Mouse (Mus musculus) spleen, adult 2 months (tissue): ENCODE data around the gene Inpp5a. TPM values are rescaled to one million over a fixed set of nuclear protein-coding genes. Genes with fewer than 3 reads are reported as not detected.

Experiments
- DNase-seq, 2 experiments: peaks; one replicate each; pipeline versions ENCODE4 v3.0.0 to v3.0.0-alpha.2; 2012 to 2021; ENCODE audit warnings: low spot score in 2 of 2, low read depth in 1 of 2
- H3K27ac ChIP-seq: fragments of 200-500 bp; 2 replicates; pipeline ENCODE4 v1.5.1; 2012; ENCODE audit warnings: low read length, inconsistent platforms; ENCODE audit not compliant: insufficient read depth
- H3K27me3 ChIP-seq: fragments of 200-500 bp; 2 replicates; pipeline ENCODE4 v1.6.1; 2012; ENCODE audit warnings: mild to moderate bottlenecking, moderate library complexity, low read length, inconsistent platforms; ENCODE audit not compliant: control insufficient read depth, insufficient read depth
- H3K36me3 ChIP-seq: fragments of 200-500 bp; 2 replicates; pipeline ENCODE4 v1.6.1; 2012; ENCODE audit warnings: mild to moderate bottlenecking, low read length, inconsistent platforms; ENCODE audit not compliant: control insufficient read depth, insufficient read depth
- H3K4me1 ChIP-seq: fragments of 200-500 bp; 2 replicates; pipeline ENCODE4 v1.6.1; 2011; ENCODE audit warnings: inconsistent platforms; ENCODE audit not compliant: control insufficient read depth, insufficient read depth, insufficient read length
- H3K4me3 ChIP-seq: fragments of 200-500 bp; 2 replicates; pipeline ENCODE4 v1.5.1; 2011; ENCODE audit warnings: mild to moderate bottlenecking, inconsistent platforms; ENCODE audit not compliant: insufficient read depth, insufficient read length; ENCODE audit errors: extremely low read depth
- CTCF ChIP-seq: fragments of 200-500 bp; IDR thresholded peaks from 2 replicates; pipeline ENCODE4 v1.5.1; 2011; ENCODE audit warnings: mild to moderate bottlenecking, inconsistent platforms; ENCODE audit not compliant: insufficient read depth, insufficient read length, insufficient replicate concordance; ENCODE audit errors: extremely low read depth
- POLR2A ChIP-seq: fragments of 200-500 bp; IDR thresholded peaks from 2 replicates; pipeline ENCODE4 v1.6.1; 2011; ENCODE audit warnings: low read depth, low read length, inconsistent platforms
- WGBS: fragments of 180-500 bp; shearing (Covaris S2); methylation state at CpG from one replicate; pipeline ENCODE4 v1.1.7; 2018; 5-methylcytosine and 5-hydroxymethylcytosine counted together
- polyA plus RNA-seq: library from polyadenylated mRNA; depleted of rRNA; stranded (reverse); fragments of >200 nt; gene quantifications from 2 replicates; pipeline ENCODE4 v1.2.3, GENCODE M21; 2012

Gene Inpp5a
- polyA plus RNA-seq, 1 experiment, result 10.3 TPM

- H3K27me3 ChIP-seq, result no peaks in the 10 kb centered on the region
- no peaks in the 10 kb centered on the region for H3K36me3 ChIP-seq
- 20% methylated on average over 14 of the region's 14 CpGs for WGBS
- DNase-seq, result no peak
- no peak overlapping the region for H3K4me3 ChIP-seq
- no peaks in the 10 kb centered on the region for H3K4me1 ChIP-seq
- H3K27ac ChIP-seq, result peak overlapping the region; percentile 2; the same call in 1 of the 2 replicates
- TF ChIP-seq CTCF, result no peak
- no peak for TF ChIP-seq POLR2A
Observed at GRCm38 (mm10) chr7:139368722-139369380, 20.1 kb upstream of the Inpp5a start.

GRCm38 (mm10) chr7:139369501-139370088, 19.3 kb upstream of the Inpp5a start:
- no peaks in the 10 kb centered on the region for H3K4me1 ChIP-seq
- H3K27ac ChIP-seq, result no peak overlapping the region
- no peak for DNase-seq
- TF ChIP-seq POLR2A (no peak), CTCF (no peak)
- H3K27me3 ChIP-seq, result no peaks in the 10 kb centered on the region
- 85% methylated on average over 6 of the region's 6 CpGs for WGBS
- no peaks in the 10 kb centered on the region for H3K36me3 ChIP-seq
- H3K4me3 ChIP-seq, result no peak overlapping the region

GRCm38 (mm10) chr7:139371389-139371788, 17.5 kb upstream of the Inpp5a start:
- H3K4me3 ChIP-seq, result no peak overlapping the region
- no peaks in the 10 kb centered on the region for H3K27me3 ChIP-seq
- H3K36me3 ChIP-seq, result no peaks in the 10 kb centered on the region
- no peaks in the 10 kb centered on the region for H3K4me1 ChIP-seq
- no peak for TF ChIP-seq CTCF
- no peak for TF ChIP-seq POLR2A
- H3K27ac ChIP-seq, result no peak overlapping the region
- no peak for DNase-seq

GRCm38 (mm10) chr7:139377381-139377780, 11.5 kb upstream of the Inpp5a start:
- no peak for DNase-seq
- TF ChIP-seq CTCF, result no peak
- no peak for TF ChIP-seq POLR2A
- H3K27ac ChIP-seq, result no peak overlapping the region
- 39% methylated on average over 7 of the region's 7 CpGs for WGBS
- no peaks in the 10 kb centered on the region for H3K36me3 ChIP-seq
- H3K27me3 ChIP-seq, result no peaks in the 10 kb centered on the region
- no peaks in the 10 kb centered on the region for H3K4me1 ChIP-seq
- H3K4me3 ChIP-seq, result no peak overlapping the region

- no peak overlapping the region for H3K4me3 ChIP-seq
- 84% methylated on average over 3 of the region's 3 CpGs for WGBS
- DNase-seq, result no peak
- TF ChIP-seq POLR2A, result no peak
- no peak for TF ChIP-seq CTCF
- H3K27ac ChIP-seq, result no peak overlapping the region
- no peaks in the 10 kb centered on the region for H3K27me3 ChIP-seq
- no peaks in the 10 kb centered on the region for H3K36me3 ChIP-seq
- no peaks in the 10 kb centered on the region for H3K4me1 ChIP-seq
Observed at GRCm38 (mm10) chr7:139378355-139378754, 10.6 kb upstream of the Inpp5a start.

- Histone ChIP-seq H3K36me3 (no peaks in the 10 kb centered on the region), H3K4me3 (no peak overlapping the region), H3K27ac (no peak overlapping the region), H3K4me1 (no peaks in the 10 kb centered on the region), H3K27me3 (no peaks in the 10 kb centered on the region)
- no peak for TF ChIP-seq CTCF
- TF ChIP-seq POLR2A, result no peak
- DNase-seq, result no peak
- WGBS, result 77% methylated on average over 2 of the region's 2 CpGs
Observed at GRCm38 (mm10) chr7:139379745-139380144, 9.2 kb upstream of the Inpp5a start.

GRCm38 (mm10) chr7:139380225-139380624, 8.7 kb upstream of the Inpp5a start:
- no peak for TF ChIP-seq CTCF
- TF ChIP-seq POLR2A, result no peak
- Histone ChIP-seq H3K27me3 (no peaks in the 10 kb centered on the region), H3K27ac (no peak overlapping the region), H3K36me3 (no peaks in the 10 kb centered on the region), H3K4me1 (no peaks in the 10 kb centered on the region), H3K4me3 (no peak overlapping the region)
- DNase-seq, result no peak
- WGBS, result 81% methylated on average over 4 of the region's 4 CpGs
